Mouse (Mus musculus): ENCODE data around the gene Taok3. TPM values are rescaled to one million over a fixed set of nuclear protein-coding genes. Genes with fewer than 3 reads are reported as not detected.

Gene Taok3
- total RNA-seq, 2 experiments from 2014 or later = 4.4 to 5.8 TPM

DNA sequence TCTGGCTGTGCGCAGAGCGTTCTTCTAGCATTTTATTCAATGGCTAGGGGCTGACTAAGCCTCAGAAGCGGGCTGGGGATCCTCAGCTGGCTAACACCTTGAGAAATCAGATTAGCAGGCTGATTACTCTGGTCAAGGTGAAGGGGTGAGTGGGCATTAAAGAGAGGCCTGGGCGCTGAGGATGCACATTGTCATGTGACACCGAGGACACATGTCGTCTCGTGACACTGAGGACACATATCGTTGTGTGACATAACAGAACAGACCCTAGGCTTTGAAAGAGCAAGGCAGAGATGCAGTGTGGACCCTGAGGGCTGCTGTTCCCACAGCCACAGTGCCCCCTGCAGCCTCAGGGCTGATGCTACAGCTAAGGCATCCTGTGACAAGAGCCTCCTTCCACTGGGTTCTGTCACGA lies 23.8 kb downstream of the Taok3 start:
- DNase-seq = no peak

DNA sequence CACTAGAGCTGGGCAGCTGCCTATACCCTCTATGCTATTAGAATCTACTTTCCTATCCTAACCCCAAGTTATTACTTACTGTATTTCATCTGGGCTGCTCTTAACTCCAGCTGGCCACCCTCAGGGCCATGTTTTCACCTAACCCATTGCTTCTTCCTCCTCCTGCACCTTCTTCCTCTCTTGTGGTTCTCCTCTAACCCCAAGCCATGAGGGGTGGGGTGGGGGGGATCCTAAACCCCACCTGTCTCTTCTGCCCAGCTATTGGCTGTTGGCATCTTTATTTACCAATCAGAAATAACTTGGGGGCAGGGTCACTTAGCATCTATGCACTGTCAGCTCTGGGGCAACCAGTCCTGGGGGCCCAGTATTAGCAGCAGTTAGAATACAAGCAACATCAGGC lies 26.2 kb downstream of the Taok3 start:
- DNase-seq = no peak

DNA sequence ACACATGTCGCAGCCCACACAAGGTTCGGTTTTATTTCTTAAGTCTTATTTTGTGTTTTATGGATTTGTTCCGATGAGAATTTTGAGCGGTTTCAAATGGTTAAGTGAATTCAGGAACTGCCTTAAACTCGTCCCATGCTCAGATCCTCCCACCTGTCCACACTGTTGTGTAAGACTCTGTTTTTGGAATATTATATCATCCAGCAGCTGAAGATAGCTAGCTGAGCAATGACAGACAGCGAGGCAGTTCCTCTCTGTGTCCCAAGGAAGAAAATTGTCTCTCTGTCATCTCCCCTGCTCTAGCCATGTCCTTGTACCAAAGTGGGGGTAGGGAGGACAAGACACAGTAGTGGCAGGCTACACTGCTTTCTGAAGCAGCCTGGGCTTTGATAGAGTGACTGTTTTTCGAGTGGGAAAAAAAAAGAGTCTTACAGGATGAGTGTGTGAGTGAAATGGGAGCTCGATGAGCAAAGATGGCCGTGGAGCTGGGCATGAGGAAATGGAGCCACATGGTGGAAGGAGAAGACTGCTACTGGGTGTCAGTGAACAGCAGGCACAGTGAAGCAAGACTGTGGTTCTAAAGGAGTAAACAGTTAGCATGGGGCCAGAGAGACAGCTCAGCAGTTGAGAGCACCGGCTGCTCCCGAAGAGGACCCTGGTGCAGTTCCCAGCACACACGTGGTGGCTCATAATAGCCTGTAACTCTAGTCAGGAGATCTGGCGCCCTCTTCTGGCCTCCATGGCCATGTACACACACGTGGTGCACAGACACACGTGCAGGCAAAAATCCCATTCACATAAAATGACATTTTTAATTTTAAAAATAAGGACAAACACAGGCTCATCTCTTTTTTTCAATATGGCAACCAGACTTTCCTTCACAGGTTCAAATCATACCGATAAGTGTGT lies 27.5 kb downstream of the Taok3 start:
- DNase-seq = no peak

GRCm38 (mm10) chr5:117149054-117149942 lies 29.4 kb downstream of the Taok3 start:
- no peak for DNase-seq

GRCm38 (mm10) chr5:117150068-117150467 lies 30.1 kb downstream of the Taok3 start:
- DNase-seq = no peak

GRCm38 (mm10) chr5:117152944-117153343 lies 33.0 kb downstream of the Taok3 start:
- no peak for DNase-seq

DNA sequence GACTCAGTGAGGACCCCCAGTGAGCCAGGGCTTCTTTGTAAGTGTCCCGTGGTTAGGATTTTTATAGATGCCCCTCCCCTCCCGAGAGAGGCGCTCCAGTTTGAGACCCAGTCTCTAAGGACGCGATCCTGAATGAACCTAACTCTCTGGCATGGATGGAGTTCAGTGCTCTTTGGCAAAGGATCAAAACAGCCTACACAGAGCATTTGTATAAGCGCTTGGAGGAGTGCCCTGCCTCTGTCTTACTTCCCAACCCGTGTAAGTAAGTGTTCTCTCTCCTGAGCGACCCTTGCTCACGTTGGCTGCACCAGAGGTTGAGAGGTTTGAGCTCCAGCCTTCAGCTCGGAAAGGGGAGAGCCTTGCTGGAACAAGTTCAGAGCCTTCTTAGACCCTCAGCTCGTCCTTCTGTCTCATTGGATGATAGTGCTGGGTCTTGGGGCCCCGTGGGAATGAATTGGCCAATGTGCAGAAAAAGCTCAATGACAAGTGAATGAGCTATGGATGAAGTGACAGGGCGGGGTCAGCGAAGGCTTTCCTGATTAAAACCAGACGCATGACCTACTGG lies 33.7 kb downstream of the Taok3 start:
- DNase-seq = peak; percentile 57

DNA sequence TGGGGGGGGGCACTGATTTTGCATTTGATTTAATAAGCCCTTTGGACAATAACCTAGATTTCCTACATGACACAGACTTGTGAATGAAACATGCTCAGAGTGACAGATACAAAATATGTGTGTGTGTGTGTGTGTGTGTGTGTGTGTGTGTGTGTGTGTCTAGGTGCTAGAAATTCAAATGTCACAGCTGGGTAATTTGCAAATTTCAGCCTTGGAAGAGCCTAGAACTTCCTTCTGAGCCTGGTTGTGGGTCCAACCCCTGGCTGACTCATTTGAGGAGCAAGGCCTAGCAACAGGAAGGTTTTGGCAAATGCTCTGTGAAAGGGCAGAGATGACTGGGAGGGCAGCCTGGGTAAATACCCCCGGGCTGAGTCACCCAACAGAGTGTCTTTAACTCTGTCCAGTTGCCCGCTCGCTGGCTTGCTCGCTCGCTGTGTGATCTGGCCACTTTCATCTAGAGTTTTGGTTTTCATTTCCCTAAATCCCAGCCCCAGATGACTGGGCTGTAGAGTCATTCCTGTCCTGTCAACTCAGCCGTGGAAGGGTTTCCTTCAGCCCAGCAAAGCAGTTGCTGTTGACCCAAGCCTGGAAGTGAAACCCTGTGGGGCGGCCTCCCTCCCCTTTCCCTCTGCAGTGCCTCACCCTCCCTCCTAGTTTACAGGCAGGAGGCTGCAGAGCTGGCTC lies 38.5 kb downstream of the Taok3 start:
- DNase-seq = peak; percentile 59

GRCm38 (mm10) chr5:117159326-117159725 lies 39.4 kb downstream of the Taok3 start:
- DNase-seq = no peak

DNA sequence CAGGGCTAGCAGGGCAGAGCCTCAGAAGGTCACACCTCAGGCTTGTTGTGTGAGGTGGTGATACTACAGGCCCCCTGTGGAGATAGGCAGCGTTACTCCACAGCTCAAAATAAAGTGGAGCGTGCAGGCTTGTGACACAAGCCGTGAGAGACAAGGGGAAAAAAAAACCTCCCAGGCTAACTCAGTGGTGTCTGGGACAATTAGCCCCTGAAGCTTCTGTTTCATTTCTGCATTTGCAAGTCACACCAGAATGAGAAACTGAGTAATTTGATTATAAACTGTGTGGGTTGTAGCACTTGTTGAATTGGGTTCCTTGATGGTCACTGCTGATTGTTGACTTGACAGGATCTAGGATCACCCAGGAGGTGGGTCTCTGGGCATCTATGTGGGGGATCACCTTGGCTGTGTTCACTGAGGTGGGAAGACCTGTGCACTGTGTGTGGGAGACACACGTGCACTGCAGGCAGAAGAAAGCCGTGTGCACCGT lies 39.9 kb downstream of the Taok3 start:
- no peak for DNase-seq

DNA sequence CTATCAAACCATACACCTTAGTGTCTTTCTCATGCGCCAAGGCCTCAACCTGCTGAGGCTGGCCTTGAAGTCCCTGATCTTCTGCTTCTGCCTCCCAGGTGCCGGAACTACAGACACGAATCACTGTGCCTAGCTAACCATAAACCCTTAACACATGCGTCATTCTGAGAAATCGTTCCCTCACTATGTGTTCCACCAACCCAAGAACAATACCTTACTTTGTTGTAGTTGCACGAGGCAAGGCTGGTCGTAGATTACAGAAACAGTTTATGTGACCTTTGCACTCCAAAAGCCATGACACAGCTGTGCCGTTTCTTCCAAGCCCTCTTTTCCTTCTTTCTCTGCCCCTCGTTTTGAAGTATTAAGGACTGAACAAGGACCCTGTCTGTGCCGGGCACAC lies 40.6 kb downstream of the Taok3 start:
- no peak for DNase-seq

GRCm38 (mm10) chr5:117163790-117164189 lies 43.9 kb downstream of the Taok3 start:
- DNase-seq = no peak

- DNase-seq = no peak
Observed at GRCm38 (mm10) chr5:117164516-117164915, 44.6 kb downstream of the Taok3 start.

GRCm38 (mm10) chr5:117164923-117165322 lies 45.0 kb downstream of the Taok3 start:
- DNase-seq = no peak

DNA sequence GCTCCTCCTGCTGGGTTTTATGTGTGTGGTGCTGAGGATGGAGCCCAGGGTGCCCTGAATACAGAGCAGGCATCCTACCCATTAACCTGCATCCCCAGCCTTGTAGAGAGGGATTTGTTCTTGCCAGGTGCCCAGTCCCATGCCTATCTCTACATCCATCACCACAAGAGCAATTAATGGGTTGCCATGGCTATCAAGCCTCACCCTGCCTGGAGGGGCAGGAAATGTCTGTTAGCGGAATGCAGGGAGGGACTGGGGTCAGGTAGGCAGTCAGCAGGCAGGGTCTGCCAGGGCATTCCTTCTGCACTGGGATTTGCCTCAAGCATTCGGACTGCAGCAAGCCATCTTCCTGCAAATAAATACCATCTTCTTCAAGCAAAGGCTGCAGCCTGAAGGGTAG lies 46.0 kb downstream of the Taok3 start:
- no peak for DNase-seq

GRCm38 (mm10) chr5:117166811-117167365 lies 47.0 kb downstream of the Taok3 start:
- peak; percentile 78 for DNase-seq

- DNase-seq = no peak
Observed at GRCm38 (mm10) chr5:117168351-117169100, 48.6 kb downstream of the Taok3 start.

DNA sequence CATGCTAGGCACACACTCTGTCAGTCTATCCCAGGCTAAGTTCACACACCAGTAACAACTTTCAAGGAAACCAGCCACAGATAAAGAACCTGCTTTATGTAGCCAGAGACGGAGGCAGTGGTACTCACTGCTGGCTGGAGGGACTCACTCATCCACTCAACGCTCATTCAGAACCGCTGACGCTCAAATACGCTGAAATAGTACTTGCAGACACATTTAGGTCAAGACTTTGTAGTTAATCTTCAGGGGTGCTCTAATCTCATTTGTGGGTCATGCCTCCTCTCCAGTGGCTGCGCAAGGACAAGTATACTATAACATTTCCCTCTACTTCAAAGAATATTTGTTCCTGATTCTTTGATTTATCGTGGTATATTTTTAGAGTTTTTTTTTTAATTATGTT lies 54.1 kb downstream of the Taok3 start:
- no peak for DNase-seq

- no peak for DNase-seq
Observed at GRCm38 (mm10) chr5:117175896-117176295, 56.0 kb downstream of the Taok3 start.

DNA sequence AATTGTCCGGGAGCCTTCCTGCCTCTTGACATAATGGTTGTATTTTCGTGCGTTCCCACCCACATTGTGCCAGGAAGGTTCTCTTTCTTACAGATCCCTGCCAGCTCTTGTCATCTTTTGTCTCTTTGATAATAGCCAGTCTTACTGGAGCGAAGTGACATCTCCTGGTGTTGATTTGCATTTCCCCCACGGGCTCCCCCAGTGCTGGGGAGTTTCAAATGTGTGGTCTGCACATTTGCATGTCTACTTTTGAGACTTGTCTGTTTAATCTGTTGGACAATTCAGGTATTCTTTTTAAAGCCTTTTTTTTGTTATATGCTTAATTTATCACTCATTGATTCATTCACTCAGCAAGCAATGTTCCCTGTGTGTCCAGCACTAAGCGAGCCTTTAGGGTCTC lies 58.1 kb downstream of the Taok3 start:
- no peak for DNase-seq

- DNase-seq = no peak
Observed at GRCm38 (mm10) chr5:117178486-117178885, 58.6 kb downstream of the Taok3 start.
